Mouse (Mus musculus) heart, embryonic 11.5 days (tissue): ENCODE data around the gene Rnh1. TPM values are rescaled to one million over a fixed set of nuclear protein-coding genes. Genes with fewer than 3 reads are reported as not detected.
A peak's percentile ranks its signal among the peaks of the same experiment; 100 is the strongest.

Source experiments
- ATAC-seq: fragments of 200-750 bp; cut with Nextera tagmentation; replicated peaks from 2 replicates; pipeline ENCODE4 v1.8.0; 2017; ENCODE audit warnings: moderate library complexity; ENCODE audit not compliant: insufficient number of reproducible peaks, low FRiP score, low TSS enrichment
- H3K27ac ChIP-seq: fragments of 300-500 bp; sonication (generic); 2 replicates; pipeline ENCODE4 v1.5.1; 2014; ENCODE audit warnings: mild to moderate bottlenecking, low read depth, low read length
- H3K27me3 ChIP-seq: fragments of 300-500 bp; sonication (generic); 2 replicates; pipeline ENCODE4 v1.6.1; 2014; ENCODE audit warnings: mild to moderate bottlenecking, low read length, mixed read lengths; ENCODE audit not compliant: control insufficient read depth, insufficient read depth
- H3K36me3 ChIP-seq: fragments of 300-500 bp; sonication (generic); 2 replicates; pipeline ENCODE4 v1.6.1; 2014; ENCODE audit warnings: mild to moderate bottlenecking, low read length, moderate library complexity, mixed read lengths; ENCODE audit not compliant: control insufficient read depth, insufficient read depth
- H3K4me1 ChIP-seq: fragments of 300-500 bp; sonication (generic); 2 replicates; pipeline ENCODE4 v1.6.1; 2014; ENCODE audit warnings: low read length; ENCODE audit not compliant: control insufficient read depth, insufficient read depth
- H3K4me2 ChIP-seq: fragments of 300-500 bp; sonication (generic); 2 replicates; pipeline ENCODE4 v1.6.1; 2014; ENCODE audit warnings: mild to moderate bottlenecking, moderate library complexity
- H3K4me3 ChIP-seq: fragments of 300-500 bp; sonication (generic); 2 replicates; pipeline ENCODE4 v1.5.1; 2014; ENCODE audit warnings: low read depth, low read length
- H3K9ac ChIP-seq: fragments of 300-500 bp; sonication (generic); 2 replicates; pipeline ENCODE4 v1.6.1; 2014; ENCODE audit warnings: mild to moderate bottlenecking, low read depth, low read length, moderate library complexity
- H3K9me3 ChIP-seq: fragments of 300-500 bp; sonication (generic); replicated peaks from 2 replicates; pipeline ENCODE4 v1.6.1; 2016; ENCODE audit warnings: low read length; ENCODE audit not compliant: control insufficient read depth
- WGBS: fragments of 180-500 bp; shearing (Covaris S2); extraction: QIAGEN DNeasy Blood & Tissue Kit; methylation state at CpG from one replicate; pipeline ENCODE4 v1.1.7; 2014; ENCODE audit not compliant: insufficient replicate concordance; 5-methylcytosine and 5-hydroxymethylcytosine counted together
- polyA plus RNA-seq: library from polyadenylated mRNA; unstranded; fragments of >200 nt; fragmentation: Nextera tagmentation; extraction: Ambion mirVana; gene quantifications from 2 replicates; pipeline ENCODE4 v1.2.1, GENCODE M21; 2014

Rnh1 gene
- polyA plus RNA-seq, 1 experiment from 2014 or later, result 95.3 TPM

- H3K9me3 ChIP-seq, result no peaks in the 10 kb centered on the region
- ATAC-seq, result no peak; the same call in 1 of the 2 replicates
- peaks cover 12% of the 10 kb centered on the region; the same call in 1 of the 2 replicates for H3K4me1 ChIP-seq
- peak overlapping the region; percentile 86 for H3K9ac ChIP-seq
- peak overlapping the region; percentile 64 for H3K4me3 ChIP-seq
- H3K27me3 ChIP-seq, result no peaks in the 10 kb centered on the region
- WGBS, result 14% methylated on average over 7 of the region's 7 CpGs
- peak overlapping the region; percentile 64 for H3K27ac ChIP-seq
- peaks cover 1% of the 10 kb centered on the region; the same call in 1 of the 2 replicates for H3K36me3 ChIP-seq
- H3K4me2 ChIP-seq, result peak overlapping the region; percentile 86
Observed at GRCm38 (mm10) chr7:141167901-141168517, 4.6 kb downstream of the Rnh1 start.

- no peak for ATAC-seq
- Histone ChIP-seq H3K4me1 (peaks cover 11% of the 10 kb centered on the region; the same call in 1 of the 2 replicates), H3K4me3 (no peak overlapping the region), H3K4me2 (no peak overlapping the region), H3K36me3 (peaks cover 21% of the 10 kb centered on the region), H3K27me3 (no peaks in the 10 kb centered on the region), H3K9ac (0 out of 2 replicates have a peak overlapping the region, but pooled peaks have one; percentile 5), H3K9me3 (no peaks in the 10 kb centered on the region), H3K27ac (no peak overlapping the region)
- WGBS, result 79% methylated on average over 6 of the region's 6 CpGs
Observed at GRCm38 (mm10) chr7:141164850-141165249, 7.8 kb downstream of the Rnh1 start.

- Histone ChIP-seq H3K4me2 (no peak overlapping the region), H3K27ac (0 out of 2 replicates have a peak overlapping the region, but pooled peaks have one; percentile 6), H3K36me3 (peaks cover 24% of the 10 kb centered on the region), H3K9me3 (no peaks in the 10 kb centered on the region), H3K4me1 (peaks cover 8% of the 10 kb centered on the region; the same call in 1 of the 2 replicates), H3K27me3 (no peaks in the 10 kb centered on the region), H3K4me3 (no peak overlapping the region), H3K9ac (0 out of 2 replicates have a peak overlapping the region, but pooled peaks have one; percentile 5)
- ATAC-seq, result no peak
- WGBS, result 86% methylated on average over 7 of the region's 7 CpGs
Observed at GRCm38 (mm10) chr7:141164397-141164796, 8.3 kb downstream of the Rnh1 start.

GRCm38 (mm10) chr7:141155362-141155761, 17.3 kb downstream of the Rnh1 start:
- Histone ChIP-seq H3K27ac (no peak overlapping the region), H3K27me3 (no peaks in the 10 kb centered on the region), H3K4me3 (no peak overlapping the region), H3K9ac (no peak overlapping the region), H3K36me3 (peaks cover 30% of the 10 kb centered on the region), H3K4me1 (no peaks in the 10 kb centered on the region), H3K4me2 (no peak overlapping the region), H3K9me3 (no peaks in the 10 kb centered on the region)
- WGBS, result 88% methylated on average over 9 of the region's 9 CpGs
- ATAC-seq, result no peak

- peaks cover 19% of the 10 kb centered on the region for H3K36me3 ChIP-seq
- 75% methylated on average over 4 of the region's 4 CpGs for WGBS
- no peak for ATAC-seq
Observed at GRCm38 (mm10) chr7:141148639-141149038, 24.0 kb downstream of the Rnh1 start.

GRCm38 (mm10) chr7:141147044-141147443, 25.6 kb downstream of the Rnh1 start:
- no peaks in the 10 kb centered on the region for H3K9me3 ChIP-seq
- H3K4me2 ChIP-seq, result no peak overlapping the region
- ATAC-seq, result no peak
- H3K4me1 ChIP-seq, result no peaks in the 10 kb centered on the region; the same call in 1 of the 2 replicates
- no peaks in the 10 kb centered on the region for H3K27me3 ChIP-seq
- H3K36me3 ChIP-seq, result peaks cover 15% of the 10 kb centered on the region
- no peak overlapping the region for H3K4me3 ChIP-seq
- H3K9ac ChIP-seq, result no peak overlapping the region
- WGBS, result 67% methylated on average over 6 of the region's 6 CpGs
- H3K27ac ChIP-seq, result no peak overlapping the region

More at GRCm38 (mm10) chr7:141148639-141149038, 24.0 kb downstream of the Rnh1 start:
- Histone ChIP-seq H3K4me1 (no peaks in the 10 kb centered on the region; the same call in 1 of the 2 replicates), H3K27me3 (no peaks in the 10 kb centered on the region), H3K9ac (no peak overlapping the region), H3K9me3 (no peaks in the 10 kb centered on the region), H3K4me3 (no peak overlapping the region), H3K4me2 (no peak overlapping the region), H3K27ac (no peak overlapping the region)

GRCm38 (mm10) chr7:141146043-141146595, 26.5 kb downstream of the Rnh1 start:
- Histone ChIP-seq H3K27ac (no peak overlapping the region), H3K9ac (peak overlapping the region; percentile 54; the same call in 1 of the 2 replicates), H3K4me3 (no peak overlapping the region), H3K27me3 (no peaks in the 10 kb centered on the region), H3K9me3 (no peaks in the 10 kb centered on the region), H3K4me1 (no peaks in the 10 kb centered on the region; the same call in 1 of the 2 replicates), H3K36me3 (peaks cover 11% of the 10 kb centered on the region), H3K4me2 (no peak overlapping the region)
- peak; percentile 71 for ATAC-seq
- WGBS, result 85% methylated on average over 12 of the region's 12 CpGs

- H3K36me3 ChIP-seq, result peaks cover 7% of the 10 kb centered on the region; the same call in 1 of the 2 replicates
- no peak overlapping the region for H3K27ac ChIP-seq
- ATAC-seq, result no peak
- no peaks in the 10 kb centered on the region for H3K9me3 ChIP-seq
- no peaks in the 10 kb centered on the region for H3K27me3 ChIP-seq
- no peak overlapping the region for H3K4me3 ChIP-seq
- 37% methylated on average over 1 of the region's 1 CpGs for WGBS
- no peaks in the 10 kb centered on the region; the same call in 1 of the 2 replicates for H3K4me1 ChIP-seq
- H3K9ac ChIP-seq, result peak overlapping the region; percentile 54; the same call in 1 of the 2 replicates
- H3K4me2 ChIP-seq, result no peak overlapping the region; the same call in 1 of the 2 replicates
Observed at GRCm38 (mm10) chr7:141145403-141145802, 27.3 kb downstream of the Rnh1 start.
